Mouse (Mus musculus) left cerebral cortex, adult 2 months (tissue): Measurements from ENCODE around the gene Cox18. TPM values are rescaled to one million over a fixed set of nuclear protein-coding genes. Genes with fewer than 3 reads are reported as not detected.
"Not testable (repeated sequence)": the region's sequence is repeated elsewhere in the genome, so short reads cannot be mapped to it uniquely, and the experiment has no call there.

Experiments used
- DNase-seq, 2 experiments: peaks; one replicate each; pipeline ENCODE4 v3.0.0; 2021 to 2022; ENCODE audit warnings: low spot score in 2 of 2, mixed read lengths in 1 of 2; ENCODE audit errors: extremely low spot score in 1 of 2
- H3K27ac ChIP-seq: fragments of 200-600 bp; 2 replicates; pipeline ENCODE4 v1.8.1; 2022
- H3K4me3 ChIP-seq: fragments of 200-600 bp; 2 replicates; pipeline ENCODE4 v1.8.1; 2022
- CTCF ChIP-seq: fragments of 200-600 bp; IDR thresholded peaks from 2 replicates; pipeline ENCODE4 v1.8.1; 2022; ENCODE audit warnings: antibody characterized with exemption, mild to moderate bottlenecking, moderate library complexity
- intact Hi-C: fragments of 180-260 bp; cut with DNase I; formaldehyde crosslinking; loops from one replicate; pipeline ENCODE4 v1.15.1; 2025
- long read RNA-seq, 2 experiments: library from polyadenylated mRNA; stranded (forward); transcript quantifications; one replicate each; pipeline ENCODE4 v2.0.0; 2021; ENCODE audit warnings: borderline mapping rate in 2 of 2
- total RNA-seq, 2 experiments: library from RNA; stranded (reverse); gene quantifications; 2 replicates each; pipeline ENCODE4 v1.2.3; 2021

The Cox18 gene
- total RNA-seq: 10 to 100 TPM; 24.7 to 25.9 TPM
- long read RNA-seq, experiment 1, partial matches to known transcripts: 1 of 14 reads
- long read RNA-seq, experiment 1, other reads (novel, unspliced or antisense): 6 of 14 reads
- long read RNA-seq, experiment 2, partial matches to known transcripts: 4 of 20 reads
- long read RNA-seq, experiment 2, other reads (novel, unspliced or antisense): 8 of 20 reads

GRCm38 (mm10) chr5:90223534-90224381 is at the start of gene Cox18:
Cox18 (minus strand) TSS chr5:90224001.
- peak; percentile 98 to 99 for DNase-seq
- peak within 1 kb of the TSS; percentile 86 for H3K27ac ChIP-seq
- intact Hi-C loops: loop anchor here (1.0 to 10.0 kb wide), 4 partner anchors 143 to 711 kb away; partner anchors contain the start of genes Ankrd17, Mthfd2l and Rassf6
- peak within 1 kb of the TSS; percentile 98 for H3K4me3 ChIP-seq
- no peak; the same call in 1 of the 2 replicates for TF ChIP-seq CTCF

GRCm38 (mm10) chr5:90262230-90262629 is 38.4 kb upstream of the Cox18 start:
- intact Hi-C loops, H3K4me3 ChIP-seq, H3K27ac ChIP-seq, DNase-seq: not testable (repeated sequence)

- no peak for TF ChIP-seq CTCF
- intact Hi-C loops: no loop called here
- DNase-seq: no peak
- Histone ChIP-seq H3K27ac (no peak overlapping the region), H3K4me3 (no peak overlapping the region)
These were observed 33.2 kb upstream of the Cox18 start for GRCm38 (mm10) chr5:90257023-90257422.

- TF ChIP-seq CTCF: no peak
- no peak overlapping the region for H3K4me3 ChIP-seq
- no peak overlapping the region for H3K27ac ChIP-seq
- intact Hi-C loops: no loop called here
- DNase-seq: no peak
These were observed 23.7 kb upstream of the Cox18 start for GRCm38 (mm10) chr5:90247503-90247902.

GRCm38 (mm10) chr5:90246987-90247386 is 23.2 kb upstream of the Cox18 start:
- H3K4me3 ChIP-seq: no peak overlapping the region
- H3K27ac ChIP-seq: no peak overlapping the region
- DNase-seq: no peak
- TF ChIP-seq CTCF: no peak
- intact Hi-C loops: no loop called here

- intact Hi-C loops: no loop called here
- no peak for DNase-seq
- no peak for TF ChIP-seq CTCF
- H3K27ac ChIP-seq: no peak overlapping the region
- H3K4me3 ChIP-seq: no peak overlapping the region
These were observed 22.8 kb upstream of the Cox18 start for GRCm38 (mm10) chr5:90246567-90246966.

- intact Hi-C loops: no loop called here
- TF ChIP-seq CTCF: no peak
- no peak for DNase-seq
- Histone ChIP-seq H3K27ac (no peak overlapping the region), H3K4me3 (no peak overlapping the region)
These were observed 21.6 kb upstream of the Cox18 start for GRCm38 (mm10) chr5:90245416-90245815.

GRCm38 (mm10) chr5:90235217-90235616 is 11.4 kb upstream of the Cox18 start:
- H3K4me3 ChIP-seq: no peak overlapping the region
- H3K27ac ChIP-seq: no peak overlapping the region
- intact Hi-C loops: no loop called here
- no peak for DNase-seq
- TF ChIP-seq CTCF: no peak

- DNase-seq: no peak
- H3K4me3 ChIP-seq: no peak overlapping the region
- intact Hi-C loops: no loop called here
- no peak for TF ChIP-seq CTCF
- H3K27ac ChIP-seq: no peak overlapping the region
These were observed 9.5 kb upstream of the Cox18 start for GRCm38 (mm10) chr5:90233305-90233704.

- Histone ChIP-seq H3K27ac (no peak overlapping the region), H3K4me3 (no peak overlapping the region)
- TF ChIP-seq CTCF: no peak
- no peak for DNase-seq
- intact Hi-C loops: loop anchor here (10.0 kb wide), 1 partner anchor 705 kb away; the partner anchor contains the start of gene Mthfd2l
These were observed 6.0 kb upstream of the Cox18 start for GRCm38 (mm10) chr5:90229760-90230159.

- Histone ChIP-seq H3K27ac (no peak overlapping the region), H3K4me3 (no peak overlapping the region)
- no peak for DNase-seq
- intact Hi-C loops: loop anchor here (10.0 kb wide), 1 partner anchor 708 kb away; the partner anchor contains the start of gene Mthfd2l
- no peak for TF ChIP-seq CTCF
These were observed 2.9 kb upstream of the Cox18 start for GRCm38 (mm10) chr5:90226696-90227095.

GRCm38 (mm10) chr5:90224730-90225129 is 929 bp upstream of the Cox18 start:
- DNase-seq: no peak
- Histone ChIP-seq H3K4me3 (no peak overlapping the region), H3K27ac (no peak overlapping the region)
- no peak for TF ChIP-seq CTCF
- intact Hi-C loops: loop anchor here (1.0 to 10.0 kb wide), 4 partner anchors 142 to 710 kb away; partner anchors contain the start of genes Ankrd17, Mthfd2l and Rassf6
